Mouse (Mus musculus) urinary bladder, postnatal 14 days (tissue): ENCODE data around the gene Cers2.
A peak's percentile ranks its signal among the peaks of the same experiment; 100 is the strongest.
"Not testable (repeated sequence)": the region's sequence is repeated elsewhere in the genome, so short reads cannot be mapped to it uniquely, and the experiment has no call there.

Experiments used
- DNase-seq: peaks from one replicate; pipeline ENCODE4 v3.0.0; 2021; ENCODE audit warnings: low spot score

Cers2 gene

DNA sequence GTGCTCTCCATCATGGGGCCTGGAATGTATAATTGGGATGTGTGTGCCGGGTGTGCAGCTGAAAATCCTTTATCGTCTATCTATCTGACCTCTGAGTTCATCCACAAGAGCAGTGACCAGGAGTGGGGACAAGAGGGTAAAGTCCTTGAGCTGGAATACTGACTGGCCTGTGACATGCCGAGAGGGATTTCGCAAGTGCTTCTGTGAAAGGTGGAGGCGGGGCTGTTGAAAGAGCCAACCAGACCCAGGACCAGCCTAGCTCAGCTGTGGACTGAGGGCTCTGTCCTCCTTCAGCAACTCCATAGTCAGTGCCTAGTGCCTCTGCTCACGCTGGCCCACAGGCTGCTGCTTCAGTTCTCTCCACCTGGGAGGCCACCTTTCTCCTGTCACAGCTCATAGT, 4.0 kb downstream of the Cers2 start:
- peak; percentile 43 for DNase-seq

DNA sequence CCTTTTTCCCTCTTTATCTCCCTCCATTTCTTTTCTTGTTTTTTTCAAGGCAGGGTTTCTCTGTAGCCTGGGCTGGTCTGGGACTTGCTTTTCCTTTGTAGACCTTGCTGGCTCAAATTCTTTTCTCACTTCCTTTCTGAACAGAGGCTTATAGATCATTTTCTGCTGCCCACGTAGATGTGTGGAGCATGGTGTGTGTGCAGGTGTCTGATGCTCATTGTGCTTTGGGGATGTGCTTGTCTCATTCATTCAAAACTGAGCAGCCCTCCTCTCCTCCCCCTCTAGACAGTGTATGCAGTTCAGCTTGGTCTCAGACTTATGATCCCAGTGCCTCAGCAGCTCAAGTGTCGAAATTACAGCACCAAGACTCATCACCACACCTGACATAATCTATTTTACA, 4.5 kb downstream of the Cers2 start:
- DNase-seq, result no peak

DNA sequence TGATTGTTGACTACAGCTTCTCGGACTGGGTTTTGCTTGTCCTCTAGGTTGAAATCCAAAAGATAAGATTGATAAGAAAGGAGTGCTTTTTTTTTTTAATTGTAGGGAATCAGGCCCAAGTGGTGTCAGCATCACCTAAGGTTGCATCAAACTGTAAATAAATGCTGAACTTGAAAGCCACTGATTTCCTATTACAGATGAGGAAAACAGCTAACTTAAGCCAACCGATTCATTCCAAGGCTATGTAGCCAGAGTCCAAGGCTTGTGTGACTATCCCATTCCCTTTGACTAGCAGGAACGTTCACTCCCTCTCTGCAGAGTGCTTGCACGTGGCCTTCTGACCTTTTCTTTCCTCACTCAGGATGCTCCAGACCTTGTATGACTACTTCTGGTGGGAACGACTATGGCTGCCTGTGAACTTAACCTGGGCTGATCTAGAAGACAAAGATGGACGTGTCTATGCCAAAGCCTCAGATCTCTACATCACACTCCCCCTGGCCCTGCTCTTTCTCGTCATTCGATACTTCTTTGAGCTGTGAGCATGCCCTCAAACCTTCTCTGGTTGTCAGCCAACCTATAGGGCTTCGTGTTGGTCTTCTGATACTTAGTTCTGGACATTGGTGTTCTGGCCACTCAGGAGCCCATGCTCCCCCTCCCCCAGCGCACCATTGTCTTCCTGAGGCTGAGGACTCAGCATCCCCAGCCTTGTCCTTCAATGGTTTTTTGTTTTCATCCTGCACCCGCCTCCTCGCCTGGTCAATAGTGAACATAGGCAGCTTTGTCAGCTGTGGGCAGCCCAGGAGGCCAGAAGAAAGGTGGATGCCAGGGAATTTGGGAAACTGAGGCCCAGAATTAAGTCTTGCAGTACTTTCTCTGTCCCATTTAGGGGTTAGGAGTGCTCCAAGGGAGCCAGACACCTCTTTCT, 5.4 kb downstream of the Cers2 start:
- no peak for DNase-seq

DNA sequence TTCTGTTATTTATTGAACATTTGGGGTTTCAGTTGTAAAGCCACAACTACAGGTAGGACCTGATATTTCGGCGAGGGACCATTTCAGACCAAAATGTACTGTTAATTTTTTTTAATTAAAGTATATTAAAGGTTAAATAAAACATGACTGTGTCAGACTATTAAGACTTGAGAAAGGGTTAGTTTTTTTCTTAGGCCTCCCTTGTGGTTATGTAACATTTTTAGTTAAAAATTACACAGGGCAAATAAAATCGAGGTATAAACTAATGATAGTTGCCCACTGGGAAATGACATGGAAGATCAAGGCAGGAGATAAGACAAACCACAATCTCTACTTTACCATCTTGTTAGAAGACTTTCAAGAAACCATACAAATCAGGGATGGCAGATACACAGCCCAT, 8.8 kb downstream of the Cers2 start:
- no peak for DNase-seq

DNA sequence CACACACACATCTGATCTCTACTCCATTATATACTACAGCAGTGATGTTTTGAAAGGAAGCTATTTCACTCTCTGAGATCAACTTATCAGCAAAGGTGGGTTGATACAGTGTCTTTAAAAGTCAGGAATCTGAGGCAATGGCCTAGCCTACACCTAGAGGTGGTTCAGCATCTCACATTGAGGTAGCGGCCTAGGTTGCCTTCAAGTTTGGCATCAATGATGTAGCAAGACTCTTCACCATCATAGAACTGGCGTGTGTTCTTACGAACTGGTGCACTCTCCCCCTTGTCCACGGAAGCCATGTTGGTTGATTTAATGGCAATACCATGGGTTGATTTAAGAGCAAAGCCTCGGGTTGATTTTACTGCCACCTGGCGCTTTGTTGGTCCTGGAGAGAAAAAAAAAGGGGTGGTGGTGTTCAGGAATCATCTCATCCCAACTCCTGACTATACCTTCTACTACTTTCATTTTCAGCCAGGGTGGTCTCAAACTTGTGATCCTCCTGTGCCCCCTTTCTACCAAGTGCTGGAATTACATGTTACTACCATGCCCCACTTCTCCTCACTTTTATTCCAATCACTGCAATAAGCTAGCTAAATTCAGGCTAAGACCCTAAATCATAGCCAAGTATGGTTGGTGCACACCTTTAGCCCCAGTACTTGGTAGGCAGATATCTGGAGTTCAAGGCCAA, 10.0 kb downstream of the Cers2 start:
- no peak for DNase-seq

DNA sequence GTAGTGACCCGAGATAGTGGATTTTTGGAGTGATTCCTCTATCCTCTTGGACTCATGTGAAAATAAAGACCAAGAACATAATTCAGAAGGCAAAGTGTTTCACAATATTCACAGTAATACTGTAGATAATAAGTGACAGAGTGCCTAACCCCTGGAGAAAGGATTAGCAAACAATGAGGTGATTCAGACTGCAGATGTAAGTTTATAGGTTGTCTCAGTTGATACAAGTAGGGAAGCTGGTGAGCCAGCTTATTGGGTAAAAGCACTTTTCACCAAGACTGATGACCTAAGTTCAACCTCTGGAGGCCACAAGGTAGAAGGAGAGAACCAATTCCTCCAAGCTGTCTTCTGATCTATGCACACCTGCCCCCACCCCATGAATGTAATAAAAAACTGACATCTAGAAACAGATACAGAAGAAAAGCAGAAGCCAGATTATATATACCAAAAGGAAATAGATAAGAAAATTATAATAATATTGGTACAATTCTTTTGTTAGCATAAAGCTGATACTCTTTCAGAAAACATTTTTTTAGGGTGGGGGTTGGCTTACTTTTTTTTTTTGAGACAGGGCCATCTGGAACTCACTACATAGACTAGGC, 14.3 kb downstream of the Cers2 start:
- no peak for DNase-seq

DNA sequence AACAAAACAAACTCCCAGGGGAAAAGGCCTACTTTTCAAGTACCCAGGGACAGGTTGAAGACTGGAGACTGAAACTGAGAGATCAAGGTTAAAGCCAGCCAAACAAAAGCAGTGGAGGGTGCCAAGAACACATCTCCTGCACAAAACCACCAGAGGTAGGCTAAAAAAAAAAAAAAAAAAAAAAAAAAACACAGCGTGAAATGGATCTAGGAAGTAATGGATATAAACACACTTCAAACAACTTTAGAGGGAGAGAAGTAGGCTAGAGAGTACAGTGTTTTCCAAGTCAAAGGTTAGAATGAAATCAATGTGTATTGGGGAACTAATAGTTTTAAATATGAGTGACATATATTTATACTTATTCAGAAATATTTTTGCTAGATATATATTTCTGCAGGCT, 16.9 kb downstream of the Cers2 start:
- DNase-seq, result no peak

DNA sequence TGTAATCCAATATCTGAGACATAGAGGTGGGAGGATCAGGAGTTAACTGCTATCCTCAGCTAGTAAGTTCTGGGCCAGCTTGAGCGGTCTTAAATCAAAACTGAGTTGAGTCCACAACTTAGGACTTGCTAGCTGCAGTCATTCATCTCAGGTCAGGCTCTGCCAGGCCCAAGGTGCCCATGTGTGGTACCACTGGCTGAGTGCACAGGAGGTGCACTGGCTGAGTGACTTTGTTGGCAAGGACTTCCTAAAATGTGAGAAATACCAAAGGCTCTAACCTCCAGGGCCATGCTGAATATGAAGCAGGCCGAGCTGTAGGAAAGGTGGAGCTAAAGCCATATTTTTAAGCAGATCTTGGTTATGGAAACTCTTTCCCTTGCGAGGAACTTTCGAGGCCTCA, 22.8 kb downstream of the Cers2 start:
- no peak for DNase-seq

DNA sequence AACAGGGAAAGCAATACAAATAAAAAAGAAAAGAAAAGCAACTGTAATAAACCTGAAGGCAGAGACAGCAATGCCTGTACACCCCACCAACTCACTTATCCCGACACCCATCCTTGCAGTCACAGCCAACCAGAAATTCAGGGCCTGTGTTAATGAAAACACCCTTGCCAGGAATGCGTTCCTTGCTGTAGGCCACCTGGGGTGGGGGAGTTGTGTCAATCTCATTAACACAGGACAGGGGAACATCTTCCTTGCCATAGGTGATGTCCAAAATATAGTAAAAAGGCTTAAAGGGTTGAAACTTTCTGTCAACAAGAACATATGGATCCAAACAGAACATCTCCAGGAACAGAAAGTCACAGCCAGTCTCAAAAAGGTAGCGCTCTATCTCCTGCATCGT, 23.7 kb downstream of the Cers2 start:
- DNase-seq, result no peak

DNA sequence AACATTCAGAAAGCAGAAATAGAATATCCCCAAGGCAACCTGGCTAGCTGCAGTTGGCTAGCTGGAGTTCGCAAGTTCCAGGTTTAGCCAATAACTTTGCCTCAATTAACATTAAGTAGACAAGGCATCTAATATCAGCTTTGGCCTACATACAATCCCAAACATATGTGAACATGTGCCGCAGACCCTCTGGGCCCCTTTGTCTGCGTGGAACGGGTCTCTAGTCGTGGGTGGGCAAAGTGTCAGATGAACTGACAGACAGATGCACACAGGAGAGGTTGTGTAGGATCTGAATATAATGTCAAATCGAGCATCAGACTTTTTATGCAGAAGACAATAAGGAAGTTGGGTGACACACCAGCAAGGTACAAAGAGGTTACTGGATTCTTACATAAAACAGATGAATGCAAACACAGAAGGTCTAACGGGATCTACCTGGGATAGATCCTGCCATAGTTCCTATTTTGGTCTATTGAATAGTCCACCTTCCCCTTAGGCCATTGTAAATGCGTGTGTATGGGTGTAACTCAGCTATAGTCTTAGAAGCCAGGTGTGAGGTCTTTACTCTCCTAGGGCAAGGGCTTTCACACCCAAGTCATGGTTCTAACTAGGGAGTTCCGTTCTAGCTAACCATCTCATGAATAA, 28.9 kb downstream of the Cers2 start:
- not testable (repeated sequence) for DNase-seq

DNA sequence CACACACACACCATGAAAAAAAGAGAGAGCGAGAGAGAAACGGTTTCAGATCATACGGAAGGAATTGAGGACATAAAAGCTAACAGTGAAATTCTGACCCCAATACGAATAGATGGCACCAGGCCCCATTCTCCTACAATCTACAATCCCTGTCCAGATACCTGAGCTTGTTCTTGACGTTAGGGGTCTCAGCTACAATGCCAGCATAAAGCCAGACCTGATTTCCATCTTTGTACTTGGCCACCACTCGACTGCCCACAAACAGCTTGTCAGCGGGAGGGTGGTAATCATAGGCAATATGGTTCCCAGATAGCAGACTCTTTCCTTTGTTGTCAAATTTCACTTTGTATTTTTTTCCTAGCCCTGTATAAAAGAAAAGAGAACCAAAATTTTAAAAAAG, 31.9 kb downstream of the Cers2 start:
- DNase-seq, result no peak

DNA sequence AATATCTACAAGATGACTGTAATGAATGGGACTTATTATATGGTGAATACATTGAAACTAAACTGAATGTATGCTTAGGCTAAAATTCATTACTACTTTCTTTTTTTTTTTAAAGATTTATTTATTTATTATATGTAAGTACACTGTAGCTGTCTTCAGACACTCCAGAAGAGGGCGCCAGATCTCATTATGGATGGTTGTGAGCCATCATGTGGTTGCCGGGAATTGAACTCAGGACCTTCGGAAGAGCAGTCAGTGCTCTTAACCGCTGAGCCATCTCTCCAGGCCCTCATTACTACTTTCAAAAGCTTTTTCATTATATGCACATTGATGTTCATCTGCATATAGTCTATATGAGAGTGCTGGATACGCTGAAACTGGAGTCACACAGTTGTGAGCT, 33.8 kb downstream of the Cers2 start:
- DNase-seq, result not testable (repeated sequence)

DNA sequence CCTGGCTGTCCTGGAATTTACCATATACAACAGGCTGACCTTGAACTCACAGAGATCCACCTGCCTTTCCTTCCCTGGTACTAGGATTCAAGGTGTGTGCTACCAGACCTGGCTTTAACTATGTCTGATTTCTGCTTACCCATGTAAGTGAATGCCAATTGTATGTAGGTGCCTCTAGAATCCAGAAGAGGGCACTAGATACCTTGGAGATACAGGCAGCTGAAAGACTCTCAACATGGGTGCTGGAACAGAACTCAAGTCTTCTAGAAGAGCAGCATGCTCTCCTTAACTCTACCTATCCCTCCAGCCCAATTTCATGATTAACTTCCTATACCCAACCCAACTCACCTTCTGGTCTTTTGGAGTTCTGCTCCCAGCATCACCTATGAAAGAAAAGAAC, 34.9 kb downstream of the Cers2 start:
- no peak for DNase-seq

DNA sequence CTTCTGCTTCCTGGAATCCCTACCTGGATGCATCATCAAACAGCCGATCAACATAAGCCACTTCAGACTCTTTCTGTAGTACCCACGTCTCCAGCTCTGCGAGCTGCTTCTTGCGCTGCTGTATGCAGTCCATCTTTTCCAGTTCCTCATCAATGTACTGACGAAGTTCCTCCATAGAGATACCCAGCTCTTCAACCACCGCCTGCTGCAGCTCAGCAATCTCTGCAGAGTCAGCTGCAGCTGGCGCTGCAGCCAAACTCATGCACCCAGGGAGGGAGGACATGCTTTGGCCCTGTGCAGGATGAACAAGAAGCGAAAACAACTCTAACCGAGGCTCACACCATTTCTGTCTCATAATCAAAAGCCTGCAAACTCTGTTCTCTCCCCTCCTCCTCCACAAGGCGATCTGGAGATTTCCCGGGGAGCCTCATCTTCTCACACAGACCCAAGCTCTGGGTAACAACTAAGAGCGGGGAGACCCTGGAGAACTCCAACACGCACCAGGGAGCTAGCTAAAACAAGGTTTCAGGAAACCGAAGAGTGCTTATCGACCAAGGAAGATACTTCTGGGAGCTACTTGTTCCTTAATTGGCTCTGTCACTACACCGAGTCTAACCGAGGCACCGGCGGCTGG, 41.4 kb downstream of the Cers2 start:
- DNase-seq, result not testable (repeated sequence)

DNA sequence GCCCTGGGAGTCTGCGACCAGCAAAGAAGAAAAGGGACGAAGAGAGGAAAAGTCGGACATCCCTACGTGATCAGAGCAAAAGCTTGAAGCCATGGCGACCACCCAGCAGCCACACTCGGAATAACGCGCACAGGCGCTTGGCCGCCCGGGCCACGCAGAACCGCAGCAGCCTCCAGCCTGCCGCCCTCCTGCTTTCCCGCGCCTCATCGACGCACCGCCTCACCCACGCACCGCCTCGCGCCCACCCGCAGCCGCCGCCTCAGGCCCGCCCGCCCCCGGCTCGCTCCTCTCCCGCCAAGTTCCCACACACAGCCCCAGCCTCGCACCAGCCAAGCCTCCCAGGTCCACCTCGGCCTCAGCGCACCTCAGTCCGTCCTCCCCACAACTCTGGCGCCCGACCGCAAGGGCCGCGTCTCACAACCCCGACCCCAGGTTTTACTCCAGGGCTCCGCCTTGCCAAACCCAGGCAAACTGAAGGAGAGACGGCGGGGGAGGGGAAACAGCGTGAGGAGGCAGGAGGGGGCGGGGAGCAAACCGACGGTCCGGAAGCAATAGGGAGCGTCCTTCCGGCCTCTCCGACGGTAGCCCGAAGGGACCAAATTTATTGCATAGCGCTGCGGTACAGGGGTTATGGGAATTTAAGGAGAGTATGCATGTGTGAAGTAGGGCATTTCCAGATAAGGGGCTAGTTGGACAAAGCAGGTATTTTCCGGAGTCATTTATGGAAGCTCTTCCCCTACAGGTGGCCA, 42.3 kb downstream of the Cers2 start, which contains the start of gene Setdb1:
TSS of gene Setdb1 (minus strand) at position 502 of the 749 bp plus-strand sequence.
- peak; percentile 97 for DNase-seq

DNA sequence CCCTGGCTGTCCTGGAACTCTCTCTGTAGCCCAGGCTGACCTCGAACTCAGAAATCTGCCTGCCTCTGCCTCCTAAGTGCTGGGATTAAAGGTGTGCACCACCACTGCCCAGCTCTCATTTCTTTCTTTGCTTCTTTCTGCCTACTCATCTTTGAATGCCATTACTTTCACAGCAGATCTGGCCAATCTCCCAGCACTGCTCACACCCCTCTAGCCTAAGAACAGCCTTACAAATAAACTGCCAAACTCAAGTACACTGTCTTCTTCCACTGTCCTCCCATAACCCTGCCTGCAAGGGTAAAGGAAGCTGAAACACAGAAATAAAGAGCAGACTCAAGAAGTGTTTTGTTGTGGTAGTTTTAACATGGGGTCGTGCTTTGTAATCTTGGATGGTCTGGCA, 43.2 kb downstream of the Cers2 start:
- no peak for DNase-seq

DNA sequence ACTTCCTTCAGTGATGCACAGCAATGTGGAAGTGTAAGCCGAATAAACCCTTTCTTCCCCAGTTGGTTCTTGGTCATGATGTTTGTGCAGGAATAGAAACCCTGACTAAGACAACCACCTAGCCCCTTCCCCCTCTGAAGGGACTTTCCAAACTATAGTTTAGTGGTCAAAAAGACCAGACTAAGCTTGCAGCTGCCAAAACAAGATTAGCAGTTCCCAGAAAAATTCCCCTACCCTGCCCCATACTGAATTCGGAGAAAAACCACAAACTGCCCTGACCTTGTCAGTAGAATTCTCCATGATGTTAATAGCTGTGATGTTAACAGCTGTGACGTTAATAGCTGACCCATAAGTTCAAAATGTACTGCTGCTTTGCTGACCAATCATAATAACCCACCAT, 45.7 kb downstream of the Cers2 start:
- DNase-seq, result not testable (repeated sequence)

DNA sequence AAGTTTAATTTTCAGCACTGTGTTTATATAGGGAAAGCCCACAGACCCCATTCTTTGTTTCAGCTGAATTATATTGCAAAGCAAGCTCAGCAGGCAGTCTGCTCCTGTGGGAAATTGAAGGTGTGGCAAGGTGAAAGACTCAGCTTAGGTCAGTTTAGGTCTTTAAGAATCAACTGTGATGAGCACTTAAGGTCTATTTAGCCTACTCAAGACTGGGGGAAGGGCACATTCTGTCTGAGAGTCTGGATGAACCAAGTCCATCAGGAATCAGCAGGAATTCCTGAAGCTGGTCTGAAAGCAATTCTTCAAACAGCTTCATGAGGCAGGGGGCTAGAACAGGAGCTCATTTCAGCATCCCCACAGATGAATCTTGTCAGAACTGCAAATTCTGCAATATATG, 55.5 kb downstream of the Cers2 start:
- DNase-seq, result no peak
